In genomic region chr2:138265356-138266005, GRCm38 (mm10) we compare ENCODE assay signal across 8 mouse cellular contexts. TPM values are rescaled to one million over a fixed set of nuclear protein-coding genes. Genes with fewer than 3 reads are reported as not detected.
DNase-seq lines count a peak whose midpoint lies in the region; ATAC-seq and TF ChIP-seq lines count a peak whose summit lies in the region.

No protein-coding gene starts in this region.

- ATAC-seq in intestine, embryonic 14.5 days (replicated peaks; ENCODE audit: low FRiP score, low TSS enrichment, low read depth), result no peak
- no peak; the same call in 1 of the 2 replicates for ATAC-seq in intestine, embryonic 16.5 days
- ATAC-seq in heart, embryonic 16.5 days (replicated peaks; ENCODE audit: extremely low read depth, insufficient read depth, low FRiP score), result no peak; the same call in 1 of the 2 replicates
- ATAC-seq in lung, embryonic 16.5 days (ENCODE audit: low read depth), result peak; percentile 93
- ATAC-seq in stomach, postnatal 0 days (ENCODE audit: low FRiP score, low TSS enrichment), result no peak; the same call in 1 of the 2 replicates

- H3K27me3 ChIP-seq in intestine, embryonic 14.5 days (replicated peaks; ENCODE audit: control insufficient read depth, insufficient read depth, low read length), result no peaks in the 10 kb centered on the region
- H3K27me3 ChIP-seq in intestine, embryonic 16.5 days (replicated peaks; ENCODE audit: control insufficient read depth, insufficient read depth, low read length), result no peaks in the 10 kb centered on the region
- no peaks in the 10 kb centered on the region for H3K27me3 ChIP-seq in heart, embryonic 16.5 days (ENCODE audit: control insufficient read depth, insufficient read depth, low read length)
- no peaks in the 10 kb centered on the region for H3K27me3 ChIP-seq in lung, embryonic 16.5 days (ENCODE audit: control insufficient read depth, insufficient read depth, low read depth, low read length)
- H3K27me3 ChIP-seq in stomach, postnatal 0 days (ENCODE audit: control insufficient read depth, insufficient read depth, low read length), result no peaks in the 10 kb centered on the region

- no peak for DNase-seq in intestine, embryonic 14.5 days (ENCODE audit: low spot score)
- DNase-seq in adrenal gland, postnatal 36 days, result peak; percentile 73 to 74
- DNase-seq in stomach, postnatal 0 days (ENCODE audit: low spot score), result peak; percentile 35
- no peak for DNase-seq in MN1 (ENCODE audit: low spot score)
- DNase-seq in frontal cortex, postnatal 36 days (ENCODE audit: low spot score in 2 of 2), result no peak

- H3K9me3 ChIP-seq in intestine, embryonic 14.5 days (ENCODE audit: control insufficient read depth, low read length), result no peaks in the 10 kb centered on the region
- no peaks in the 10 kb centered on the region for H3K9me3 ChIP-seq in intestine, embryonic 16.5 days (ENCODE audit: control insufficient read depth, low read length)
- H3K9me3 ChIP-seq in heart, embryonic 16.5 days (replicated peaks; ENCODE audit: control insufficient read depth, low read length), result no peaks in the 10 kb centered on the region
- no peaks in the 10 kb centered on the region for H3K9me3 ChIP-seq in lung, embryonic 16.5 days (ENCODE audit: control insufficient read depth, low read length)
- no peaks in the 10 kb centered on the region for H3K9me3 ChIP-seq in stomach, postnatal 0 days (ENCODE audit: control insufficient read depth, low read length)

- no peak for TF ChIP-seq CTCF in stomach, postnatal 0 days (IDR thresholded peaks at IDR 0.05; ENCODE audit: low read depth)

- 17% methylated on average over 13 of the region's 13 CpGs for WGBS in intestine, embryonic 14.5 days
- 20% methylated on average over 13 of the region's 13 CpGs for WGBS in intestine, embryonic 16.5 days
- WGBS in heart, embryonic 16.5 days, result 23% methylated on average over 13 of the region's 13 CpGs
- 9% methylated on average over 13 of the region's 13 CpGs for WGBS in lung, embryonic 16.5 days
- 18% methylated on average over 13 of the region's 13 CpGs for WGBS in stomach, postnatal 0 days

- H3K27ac ChIP-seq in intestine, embryonic 14.5 days (ENCODE audit: low read depth), result peak overlapping the region; percentile 54
- H3K27ac ChIP-seq in intestine, embryonic 16.5 days (ENCODE audit: low read length), result no peak overlapping the region
- peak overlapping the region; percentile 45 for H3K27ac ChIP-seq in heart, embryonic 16.5 days (ENCODE audit: low read length)
- H3K27ac ChIP-seq in lung, embryonic 16.5 days (ENCODE audit: low read length), result peak overlapping the region; percentile 92
- peak overlapping the region; percentile 83 for H3K27ac ChIP-seq in stomach, postnatal 0 days (replicated peaks)

- H3K36me3 ChIP-seq in intestine, embryonic 14.5 days (ENCODE audit: control insufficient read depth, insufficient read depth, low read length), result no peaks in the 10 kb centered on the region
- no peaks in the 10 kb centered on the region for H3K36me3 ChIP-seq in intestine, embryonic 16.5 days (ENCODE audit: control insufficient read depth, insufficient read depth, low read length)
- H3K36me3 ChIP-seq in heart, embryonic 16.5 days (ENCODE audit: control insufficient read depth, insufficient read depth), result no peaks in the 10 kb centered on the region
- H3K36me3 ChIP-seq in lung, embryonic 16.5 days (ENCODE audit: control insufficient read depth, insufficient read depth, low read length), result no peaks in the 10 kb centered on the region
- no peaks in the 10 kb centered on the region for H3K36me3 ChIP-seq in stomach, postnatal 0 days (ENCODE audit: control insufficient read depth, insufficient read depth, low read length)

- peak overlapping the region; percentile 33 for H3K4me2 ChIP-seq in intestine, embryonic 14.5 days (ENCODE audit: low read length)
- H3K4me2 ChIP-seq in intestine, embryonic 16.5 days (ENCODE audit: low read depth, low read length), result no peak overlapping the region
- peak overlapping the region; percentile 48 for H3K4me2 ChIP-seq in heart, embryonic 16.5 days (ENCODE audit: low read depth, low read length)
- peak overlapping the region; percentile 48 for H3K4me2 ChIP-seq in lung, embryonic 16.5 days (ENCODE audit: low read depth, low read length)
- H3K4me2 ChIP-seq in stomach, postnatal 0 days (replicated peaks; ENCODE audit: low read depth), result peak overlapping the region; percentile 23

- no peak overlapping the region for H3K9ac ChIP-seq in intestine, embryonic 14.5 days (ENCODE audit: low read length)
- no peak overlapping the region for H3K9ac ChIP-seq in intestine, embryonic 16.5 days (ENCODE audit: low read depth, low read length)
- H3K9ac ChIP-seq in heart, embryonic 16.5 days (ENCODE audit: low read length), result no peak overlapping the region; the same call in 1 of the 2 replicates
- H3K9ac ChIP-seq in lung, embryonic 16.5 days (ENCODE audit: low read length), result peak overlapping the region; percentile 49; the same call in 1 of the 2 replicates
- peak overlapping the region; percentile 32; the same call in 1 of the 2 replicates for H3K9ac ChIP-seq in stomach, postnatal 0 days (ENCODE audit: low read length)

- H3K4me3 ChIP-seq in intestine, embryonic 14.5 days (ENCODE audit: low read depth, low read length), result no peak overlapping the region
- H3K4me3 ChIP-seq in intestine, embryonic 16.5 days (ENCODE audit: low read length), result no peak overlapping the region
- H3K4me3 ChIP-seq in heart, embryonic 16.5 days (ENCODE audit: low read length), result no peak overlapping the region
- H3K4me3 ChIP-seq in lung, embryonic 16.5 days (ENCODE audit: low read length), result peak overlapping the region; percentile 18; the same call in 1 of the 2 replicates
- no peak overlapping the region for H3K4me3 ChIP-seq in stomach, postnatal 0 days (ENCODE audit: low read depth, low read length)

- TF ChIP-seq EP300 in stomach, postnatal 0 days (optimal IDR thresholded peaks at IDR 0.05), result no peak

- H3K4me1 ChIP-seq in intestine, embryonic 14.5 days (replicated peaks; ENCODE audit: control insufficient read depth, insufficient read depth, low read length), result peaks cover 67% of the 10 kb centered on the region
- peaks cover 36% of the 10 kb centered on the region for H3K4me1 ChIP-seq in intestine, embryonic 16.5 days (ENCODE audit: control insufficient read depth, insufficient read depth, low read length)
- peaks cover 42% of the 10 kb centered on the region for H3K4me1 ChIP-seq in heart, embryonic 16.5 days (ENCODE audit: control insufficient read depth, insufficient read depth, low read length)
- H3K4me1 ChIP-seq in lung, embryonic 16.5 days (replicated peaks; ENCODE audit: control insufficient read depth, insufficient read depth, low read length), result peaks cover 71% of the 10 kb centered on the region
- peaks cover 19% of the 10 kb centered on the region for H3K4me1 ChIP-seq in stomach, postnatal 0 days (replicated peaks; ENCODE audit: control insufficient read depth, insufficient read depth)

RNA-seq across cellular contexts. Expression of gene Btbd3, which starts 9.1 kb away (rescaled TPM):
- polyA plus RNA-seq in intestine, embryonic 14.5 days (2014; fragmentation: Nextera tagmentation; extraction: Ambion mirVana), result 32.4 and 34.3 TPM in 2 replicates
- 17.9 and 19.8 TPM in 2 replicates for polyA plus RNA-seq in intestine, embryonic 16.5 days (2015; fragmentation: Nextera tagmentation; extraction: Ambion mirVana)
- total RNA-seq in adrenal gland, postnatal 36 days (2021), result 10 to 100 TPM; 19.6 to 22.6 TPM
- 8.9 and 12.0 TPM in 2 replicates for polyA plus RNA-seq in heart, embryonic 16.5 days (2015; fragmentation: Nextera tagmentation; extraction: Ambion mirVana)
- 52.8 and 54.3 TPM in 2 replicates for polyA plus RNA-seq in lung, embryonic 16.5 days (2015; fragmentation: Nextera tagmentation; extraction: Ambion mirVana)
- polyA plus RNA-seq in stomach, postnatal 0 days (2015; fragmentation: Nextera tagmentation; extraction: Ambion mirVana), result 23.7 and 24.7 TPM in 2 replicates

Comparison
In these comparisons a context has a peak if more than half of its experiments do, and no peak if none do; other contexts are left out.
1. DNase-seq: peak in adrenal gland, postnatal 36 days (2 of 2) and stomach, postnatal 0 days (single experiment); none in intestine, embryonic 14.5 days (single experiment), MN1 (single experiment) and frontal cortex, postnatal 36 days (0 of 2).
2. H3K9ac ChIP-seq: peak in lung, embryonic 16.5 days (single experiment) and stomach, postnatal 0 days (single experiment); none in intestine, embryonic 14.5 days (single experiment), intestine, embryonic 16.5 days (single experiment) and heart, embryonic 16.5 days (single experiment).